Comparison of ENCODE assay signal across 8 mouse cellular contexts in the genomic region with DNA sequence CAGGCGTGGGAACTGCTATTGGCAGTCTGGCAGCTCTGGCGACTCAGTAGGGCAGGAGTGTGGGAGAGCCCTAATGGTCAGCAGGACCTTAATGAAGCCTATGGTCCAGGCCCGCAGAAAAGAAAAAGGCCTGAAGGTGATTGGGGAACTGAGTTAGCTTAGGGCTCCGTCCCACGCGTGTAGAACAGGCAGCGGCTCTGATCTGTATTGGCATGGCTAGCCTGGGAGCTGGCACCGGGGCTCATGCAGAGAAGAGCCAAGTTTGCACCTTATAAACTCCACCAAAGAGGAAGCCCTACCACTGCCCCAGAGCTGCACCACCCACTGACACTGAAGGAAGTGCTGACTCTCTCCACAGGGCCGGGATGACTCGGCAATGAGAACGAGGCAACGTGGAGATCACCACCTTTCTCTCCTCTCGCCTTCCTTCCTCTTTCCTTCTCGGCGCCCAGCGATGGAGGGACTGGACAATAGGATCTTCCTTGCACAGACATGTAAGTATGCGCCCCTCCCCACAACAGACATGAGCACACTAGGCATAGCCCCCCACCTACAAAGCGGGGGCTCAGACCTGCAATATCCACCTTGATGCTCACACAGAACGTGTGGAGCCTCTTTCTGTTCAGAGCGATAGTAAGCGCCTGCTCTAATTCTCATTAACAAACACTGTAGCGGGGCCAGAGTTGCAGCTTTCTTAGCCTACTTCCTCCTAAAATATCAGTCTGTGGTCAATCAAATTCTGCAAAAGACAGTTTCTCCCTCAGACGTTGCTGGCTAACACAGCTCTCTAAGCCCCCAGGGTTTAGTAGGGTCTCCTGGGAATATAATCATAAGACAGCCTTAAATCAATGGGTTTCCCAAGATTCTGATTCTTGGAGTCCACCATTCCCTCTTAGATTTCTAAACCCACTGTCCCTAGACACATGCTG.
A peak's percentile ranks its signal among the peaks of the same experiment; 100 is the strongest.
DNase-seq lines count a peak whose midpoint lies in the region; ATAC-seq and TF ChIP-seq lines count a peak whose summit lies in the region.

No protein-coding gene starts in this region.

- no peak for TF ChIP-seq POLR2A in small intestine, adult 2 months (IDR thresholded peaks at IDR 0.05; ENCODE audit: low read depth, low read length)

- peak overlapping the region; percentile 61 for H3K4me3 ChIP-seq in liver, embryonic 12.5 days
- peak overlapping the region; percentile 52 for H3K4me3 ChIP-seq in small intestine, adult 2 months (ENCODE audit: low read depth, low read length)
- H3K4me3 ChIP-seq in forebrain, embryonic 13.5 days, result no peak overlapping the region
- no peak overlapping the region for H3K4me3 ChIP-seq in forebrain, embryonic 16.5 days (replicated peaks; ENCODE audit: low read length)

- H3K4me2 ChIP-seq in liver, embryonic 12.5 days, result peak overlapping the region; percentile 75
- H3K4me2 ChIP-seq in forebrain, embryonic 13.5 days, result no peak overlapping the region
- H3K4me2 ChIP-seq in forebrain, embryonic 16.5 days (ENCODE audit: low read length), result no peak overlapping the region

- peaks cover 17% of the 10 kb centered on the region for H3K36me3 ChIP-seq in liver, embryonic 12.5 days
- H3K36me3 ChIP-seq in small intestine, adult 2 months (ENCODE audit: control insufficient read depth, insufficient read depth, low read length), result no peaks in the 10 kb centered on the region
- no peaks in the 10 kb centered on the region for H3K36me3 ChIP-seq in forebrain, embryonic 13.5 days (ENCODE audit: poor library complexity, severe bottlenecking)
- H3K36me3 ChIP-seq in forebrain, embryonic 16.5 days (ENCODE audit: control insufficient read depth, insufficient read depth), result no peaks in the 10 kb centered on the region

- WGBS in liver, embryonic 12.5 days (ENCODE audit: insufficient replicate concordance), result 30% methylated on average over 23 of the region's 23 CpGs
- WGBS in small intestine, adult 2 months, result 75% methylated on average over 23 of the region's 23 CpGs
- 90% methylated on average over 23 of the region's 23 CpGs for WGBS in forebrain, embryonic 13.5 days
- WGBS in forebrain, embryonic 16.5 days, result 90% methylated on average over 23 of the region's 23 CpGs

- ATAC-seq in liver, embryonic 12.5 days, result peak; percentile 92
- ATAC-seq in forebrain, embryonic 13.5 days, result no peak
- ATAC-seq in forebrain, embryonic 16.5 days, result no peak

- peaks cover 50% of the 10 kb centered on the region for H3K4me1 ChIP-seq in liver, embryonic 12.5 days
- no peaks in the 10 kb centered on the region for H3K4me1 ChIP-seq in small intestine, adult 2 months (ENCODE audit: control insufficient read depth, insufficient read depth, insufficient read length, low read length)
- H3K4me1 ChIP-seq in forebrain, embryonic 13.5 days, result no peaks in the 10 kb centered on the region
- no peaks in the 10 kb centered on the region for H3K4me1 ChIP-seq in forebrain, embryonic 16.5 days (replicated peaks; ENCODE audit: control insufficient read depth, insufficient read depth, low read length)

- H3K9ac ChIP-seq in liver, embryonic 12.5 days, result peak overlapping the region; percentile 74
- H3K9ac ChIP-seq in forebrain, embryonic 13.5 days, result no peak overlapping the region
- H3K9ac ChIP-seq in forebrain, embryonic 16.5 days (replicated peaks; ENCODE audit: low read depth, low read length), result no peak overlapping the region

- TF ChIP-seq CTCF in small intestine, adult 2 months (IDR thresholded peaks at IDR 0.05; ENCODE audit: extremely low read depth, insufficient read length, insufficient replicate concordance, low read depth, low read length), result no peak

- DNase-seq in CD4-positive, CD25-positive, alpha-beta regulatory T cell, adult 2 months (ENCODE audit: low read depth, low spot score), result peak; percentile 77
- DNase-seq in MEL-GATA-1-ER (ENCODE audit: extremely low read depth, low read depth), result peak; percentile 94
- no peak for DNase-seq in embryo, embryonic 9.5 days (ENCODE audit: extremely low spot score)
- DNase-seq in kidney, postnatal 36 days, result no peak

- no peaks in the 10 kb centered on the region for H3K27me3 ChIP-seq in liver, embryonic 12.5 days (replicated peaks)
- no peaks in the 10 kb centered on the region for H3K27me3 ChIP-seq in small intestine, adult 2 months (ENCODE audit: control insufficient read depth, insufficient read depth, low read length)
- H3K27me3 ChIP-seq in forebrain, embryonic 13.5 days, result no peaks in the 10 kb centered on the region
- no peaks in the 10 kb centered on the region for H3K27me3 ChIP-seq in forebrain, embryonic 16.5 days (replicated peaks; ENCODE audit: control insufficient read depth, insufficient read depth, low read length)

- H3K27ac ChIP-seq in liver, embryonic 12.5 days, result peak overlapping the region; percentile 87
- peak overlapping the region; percentile 80 for H3K27ac ChIP-seq in small intestine, adult 2 months (ENCODE audit: insufficient read depth, low read depth, low read length)
- no peak overlapping the region for H3K27ac ChIP-seq in forebrain, embryonic 13.5 days
- no peak overlapping the region for H3K27ac ChIP-seq in forebrain, embryonic 16.5 days (ENCODE audit: low read length)

- no peaks in the 10 kb centered on the region for H3K9me3 ChIP-seq in liver, embryonic 12.5 days (replicated peaks)
- H3K9me3 ChIP-seq in forebrain, embryonic 13.5 days (replicated peaks), result no peaks in the 10 kb centered on the region
- H3K9me3 ChIP-seq in forebrain, embryonic 16.5 days (ENCODE audit: control insufficient read depth, low read length), result no peaks in the 10 kb centered on the region

Comparison
In these comparisons a context has a peak if more than half of its experiments do, and no peak if none do; other contexts are left out.
1. DNase-seq: peak in CD4-positive, CD25-positive, alpha-beta regulatory T cell, adult 2 months (single experiment) and MEL-GATA-1-ER (single experiment); none in embryo, embryonic 9.5 days (single experiment) and kidney, postnatal 36 days (0 of 2).
2. H3K27ac ChIP-seq: peak in liver, embryonic 12.5 days (single experiment) and small intestine, adult 2 months (single experiment); none in forebrain, embryonic 13.5 days (single experiment) and forebrain, embryonic 16.5 days (single experiment).
3. H3K4me3 ChIP-seq: peak in liver, embryonic 12.5 days (single experiment) and small intestine, adult 2 months (single experiment); none in forebrain, embryonic 13.5 days (single experiment) and forebrain, embryonic 16.5 days (single experiment).